Mouse (Mus musculus): ENCODE results near the gene Dgcr2. TPM values are rescaled to one million over a fixed set of nuclear protein-coding genes. Genes with fewer than 3 reads are reported as not detected.
A peak's percentile ranks its signal among the peaks of the same experiment; 100 is the strongest.

Dgcr2 gene
- total RNA-seq, 2 experiments from 2014 or later: 21.0 to 25.8 TPM

- intact Hi-C loops (cut with DNase I): loop anchor here (5.0 kb wide), 2 partner anchors 73 to 133 kb away; no protein-coding TSS in a partner anchor
- no peak for DNase-seq
Measured at GRCm38 (mm10) chr16:17914307-17915249, 16.2 kb upstream of the Dgcr2 start, which contains the start of gene Gsc2. TSS of gene Gsc2 (minus strand) at chr16:17915059.

- intact Hi-C loops (cut with DNase I): loop anchor here (5.0 kb wide), 1 partner anchor 136 kb away; no protein-coding TSS in a partner anchor
- peak; percentile 79 to 84 for DNase-seq
Measured at GRCm38 (mm10) chr16:17911052-17911595, 12.8 kb upstream of the Dgcr2 start, which contains the start of gene Ess2. TSS of gene Ess2 (minus strand) at chr16:17911348.

GRCm38 (mm10) chr16:17896091-17896490, 2.3 kb downstream of the Dgcr2 start:
- DNase-seq: no peak
- intact Hi-C loops (cut with DNase I): no loop called here

- no peak for DNase-seq
- intact Hi-C loops (cut with DNase I): no loop called here
Measured at GRCm38 (mm10) chr16:17893923-17894322, 4.4 kb downstream of the Dgcr2 start, which contains the start of gene Tssk1. TSS of gene Tssk1 (plus strand) at chr16:17894223.

- intact Hi-C loops (cut with DNase I): no loop called here
- no peak for DNase-seq
Measured at GRCm38 (mm10) chr16:17892606-17893005, 5.8 kb downstream of the Dgcr2 start.

- DNase-seq: peak; percentile 99
- intact Hi-C loops (cut with DNase I): no loop called here
Measured at GRCm38 (mm10) chr16:17891567-17891959, 6.8 kb downstream of the Dgcr2 start, which contains the start of gene Gm20518. TSS of gene Gm20518 (minus strand) at chr16:17891671.

GRCm38 (mm10) chr16:17890917-17891566, 7.3 kb downstream of the Dgcr2 start:
- peak; percentile 61 to 68 for DNase-seq
- intact Hi-C loops (cut with DNase I): no loop called here

GRCm38 (mm10) chr16:17890342-17890727, 8.0 kb downstream of the Dgcr2 start:
- intact Hi-C loops (cut with DNase I): no loop called here
- DNase-seq: peak in 1 of 2 experiments; percentile 12

- intact Hi-C loops (cut with DNase I): no loop called here
- peak in 1 of 2 experiments; percentile 4 for DNase-seq
Measured at GRCm38 (mm10) chr16:17889689-17890341, 8.5 kb downstream of the Dgcr2 start.

- intact Hi-C loops (cut with DNase I): no loop called here
- no peak for DNase-seq
Measured at GRCm38 (mm10) chr16:17884116-17884515, 14.2 kb downstream of the Dgcr2 start.

GRCm38 (mm10) chr16:17882196-17882595, 16.2 kb downstream of the Dgcr2 start:
- no peak for DNase-seq
- intact Hi-C loops (cut with DNase I): no loop called here

- intact Hi-C loops (cut with DNase I): no loop called here
- no peak for DNase-seq
Measured at GRCm38 (mm10) chr16:17879571-17879970, 18.8 kb downstream of the Dgcr2 start.

GRCm38 (mm10) chr16:17876096-17876495, 22.3 kb downstream of the Dgcr2 start:
- DNase-seq: no peak
- intact Hi-C loops (cut with DNase I): no loop called here

- intact Hi-C loops (cut with DNase I): no loop called here
- DNase-seq: no peak
Measured at GRCm38 (mm10) chr16:17875174-17875573, 23.2 kb downstream of the Dgcr2 start.

- DNase-seq: no peak
- intact Hi-C loops (cut with DNase I): no loop called here
Measured at GRCm38 (mm10) chr16:17872995-17873394, 25.4 kb downstream of the Dgcr2 start.

- intact Hi-C loops (cut with DNase I): no loop called here
- no peak for DNase-seq
Measured at GRCm38 (mm10) chr16:17871248-17871647, 27.1 kb downstream of the Dgcr2 start.

GRCm38 (mm10) chr16:17865770-17866169, 32.6 kb downstream of the Dgcr2 start:
- intact Hi-C loops (cut with DNase I): no loop called here
- no peak for DNase-seq

- no peak for DNase-seq
- intact Hi-C loops (cut with DNase I): no loop called here
Measured at GRCm38 (mm10) chr16:17865293-17865692, 33.1 kb downstream of the Dgcr2 start.

GRCm38 (mm10) chr16:17858592-17858991, 39.8 kb downstream of the Dgcr2 start:
- no peak for DNase-seq
- intact Hi-C loops (cut with DNase I): no loop called here

- DNase-seq: no peak
- intact Hi-C loops (cut with DNase I): no loop called here
Measured at GRCm38 (mm10) chr16:17857157-17857556, 41.2 kb downstream of the Dgcr2 start.

Measured in gastrocnemius, postnatal 36 days (tissue).